Mouse (Mus musculus) bone marrow macrophage, adult 2 months (primary cell): ENCODE measurements around the gene Hopx.

Experiments
- CTCF ChIP-seq: IDR thresholded peaks from 2 replicates; pipeline ENCODE4 v1.5.1; 2012; ENCODE audit warnings: low read depth, mild to moderate bottlenecking, low read length, moderate library complexity
- POLR2A ChIP-seq: IDR thresholded peaks from 2 replicates; pipeline ENCODE4 v1.6.1; 2012; ENCODE audit warnings: mild to moderate bottlenecking, low read depth, low read length, borderline replicate concordance

DNA sequence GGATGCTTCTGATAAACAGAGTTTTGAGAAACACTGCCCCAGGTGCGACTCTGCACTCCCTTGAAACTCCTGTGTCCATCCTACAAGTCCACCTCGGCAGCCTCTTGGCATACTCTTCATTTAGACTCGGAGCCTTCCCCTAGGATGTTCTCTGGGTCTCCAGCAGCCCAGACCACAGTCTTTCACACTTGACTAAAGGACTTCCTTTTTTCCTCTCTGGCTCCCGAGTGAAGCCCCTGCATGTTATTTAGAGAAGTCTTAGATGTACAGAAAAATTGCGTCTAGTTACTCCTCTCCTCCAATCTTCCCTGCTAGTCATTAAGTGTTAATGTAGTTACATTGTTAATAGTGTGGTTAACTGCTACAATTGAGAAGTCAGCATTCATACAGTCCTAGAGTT lies 70.6 kb downstream of the Hopx start:
- TF ChIP-seq CTCF (no peak), POLR2A (no peak)
